Mouse (Mus musculus) left cerebral cortex, adult 11 months (tissue): ENCODE measurements around the gene Mapk12.
A peak's percentile ranks its signal among the peaks of the same experiment; 100 is the strongest.

ENCODE experiments used
- DNase-seq: peaks from one replicate; pipeline ENCODE4 v3.0.0; 2022; ENCODE audit warnings: low spot score

The Mapk12 gene

GRCm38 (mm10) chr15:89137378-89138045 is 3.0 kb downstream of the Mapk12 start:
- DNase-seq = no peak

GRCm38 (mm10) chr15:89136461-89137155 is 3.9 kb downstream of the Mapk12 start:
- DNase-seq = no peak

DNA sequence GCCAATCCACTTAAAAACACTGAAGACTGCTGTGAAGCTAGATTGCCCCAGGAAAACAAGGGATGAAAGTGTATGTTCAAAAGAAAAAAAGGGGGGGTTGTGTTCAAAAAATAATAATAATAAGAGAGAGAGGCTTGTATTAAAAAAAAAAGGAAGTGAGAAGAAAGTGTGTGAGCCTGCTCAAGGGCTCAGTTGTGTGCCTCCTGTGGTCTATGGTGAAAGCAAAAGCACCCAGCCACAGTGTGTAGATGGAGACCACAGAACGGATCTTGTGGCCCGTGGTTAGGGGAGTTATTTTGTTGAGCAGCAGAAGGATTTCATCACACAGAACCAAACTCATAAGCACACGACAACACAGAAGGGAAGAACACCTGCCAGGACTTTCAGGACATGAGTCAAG is 9.2 kb downstream of the Mapk12 start:
- no peak for DNase-seq

GRCm38 (mm10) chr15:89130245-89130644 is 10.3 kb downstream of the Mapk12 start:
- no peak for DNase-seq

- DNase-seq = peak; percentile 78
These were observed 11.8 kb downstream of the Mapk12 start, which contains the start of gene Hdac10 for GRCm38 (mm10) chr15:89128382-89129350. Gene Hdac10 (minus strand): TSS chr15:89128700.

- DNase-seq = no peak
These were observed 13.1 kb downstream of the Mapk12 start for GRCm38 (mm10) chr15:89127364-89127940.

GRCm38 (mm10) chr15:89126622-89127021 is 13.9 kb downstream of the Mapk12 start:
- no peak for DNase-seq

DNA sequence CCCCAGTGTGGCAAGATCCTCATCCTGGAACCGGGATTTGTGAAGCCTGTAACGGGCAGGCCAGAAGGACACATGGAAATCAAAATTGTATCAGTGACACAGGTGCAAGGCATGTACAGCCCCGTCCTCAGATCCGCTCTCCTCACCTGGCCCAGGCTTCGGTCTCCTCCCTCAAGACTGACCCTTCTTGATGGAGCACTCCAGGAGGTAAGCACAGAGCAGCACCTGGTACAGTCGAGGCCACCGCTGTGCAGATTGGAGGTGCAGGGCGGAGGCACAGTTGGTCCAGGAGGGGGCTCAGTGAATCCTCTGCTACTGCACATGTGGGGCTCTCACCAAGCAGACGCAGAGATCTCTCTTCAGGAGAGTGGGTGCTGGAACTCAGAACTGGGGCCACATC is 15.2 kb downstream of the Mapk12 start:
- no peak for DNase-seq

GRCm38 (mm10) chr15:89124312-89124711 is 16.2 kb downstream of the Mapk12 start:
- DNase-seq = no peak

DNA sequence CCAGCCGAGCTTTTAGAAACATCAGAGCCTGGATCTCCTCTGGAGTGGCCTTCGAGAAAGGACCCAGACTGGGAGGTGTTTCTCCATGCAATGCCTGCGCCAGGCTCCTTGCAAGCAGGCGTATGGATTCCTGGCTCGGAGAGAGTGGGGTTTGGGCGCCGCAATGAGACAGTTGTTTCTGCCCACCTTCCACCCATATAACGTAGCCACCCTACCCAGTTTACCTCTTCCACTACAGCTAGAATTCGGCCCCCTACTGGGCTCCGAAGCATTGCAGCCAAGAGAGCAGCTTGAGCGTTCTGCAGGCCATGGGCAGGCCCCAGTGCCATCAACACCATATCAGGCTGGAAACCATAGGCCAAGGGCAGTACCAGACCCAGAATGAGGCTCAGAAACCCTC is 16.9 kb downstream of the Mapk12 start:
- no peak for DNase-seq

DNA sequence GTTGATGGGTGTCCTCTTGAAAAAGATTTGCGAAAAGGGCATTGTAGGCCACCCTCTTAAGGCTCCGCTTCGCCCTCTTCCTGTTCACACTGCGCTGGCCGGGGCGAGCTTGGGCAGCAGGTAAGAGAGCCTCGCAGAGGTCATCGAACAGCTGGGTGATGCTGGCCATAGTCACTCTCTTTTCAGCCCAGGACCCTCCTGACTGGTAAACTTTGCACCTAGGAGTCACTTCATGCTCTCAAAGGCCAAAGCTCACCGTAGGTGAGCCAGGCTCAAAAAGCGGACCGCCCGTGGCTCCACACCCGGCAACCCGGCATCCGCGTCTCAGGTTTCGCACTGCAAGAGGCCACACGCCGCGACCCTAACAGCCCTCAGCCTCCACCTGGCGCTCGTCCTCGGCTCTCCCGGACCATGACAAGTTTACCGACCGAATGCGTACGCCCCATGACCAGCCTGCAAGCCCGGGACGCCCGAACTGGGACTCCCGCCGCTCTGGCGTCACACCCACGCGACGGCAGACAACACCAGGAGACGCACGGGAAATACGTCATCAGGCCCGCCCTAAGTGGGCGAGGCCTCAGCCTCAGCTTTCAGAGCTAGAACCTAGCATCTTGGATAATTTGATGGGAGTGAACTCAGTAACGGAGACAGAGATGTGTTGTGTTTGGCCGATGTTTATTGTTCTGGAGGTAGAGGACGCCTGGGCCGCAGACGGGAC is 17.7 kb downstream of the Mapk12 start, which contains the start of gene Tubgcp6:
Gene Tubgcp6 (minus strand): TSS at position 464 of the 718 bp plus-strand sequence.
- peak; percentile 93 for DNase-seq

DNA sequence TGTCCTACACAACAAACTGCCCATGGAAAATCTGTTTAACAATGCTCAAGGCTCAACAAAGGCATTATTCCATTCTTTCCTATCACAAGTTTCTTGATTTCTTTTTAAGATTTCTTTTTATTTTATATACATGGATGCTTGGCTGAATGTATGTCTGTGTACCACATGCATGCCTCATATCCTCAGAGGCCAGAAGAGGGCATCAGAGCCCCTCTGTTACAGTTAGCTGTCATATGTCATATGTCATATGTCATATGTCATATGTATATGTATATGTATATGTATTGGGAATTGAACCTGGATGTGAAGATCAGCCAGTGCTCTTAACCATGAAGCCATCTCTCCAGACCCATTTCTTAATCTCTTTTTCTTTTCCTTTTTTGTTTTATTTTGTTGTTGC is 22.5 kb downstream of the Mapk12 start:
- DNase-seq = no peak

GRCm38 (mm10) chr15:89110147-89110546 is 30.4 kb downstream of the Mapk12 start:
- DNase-seq = no peak

DNA sequence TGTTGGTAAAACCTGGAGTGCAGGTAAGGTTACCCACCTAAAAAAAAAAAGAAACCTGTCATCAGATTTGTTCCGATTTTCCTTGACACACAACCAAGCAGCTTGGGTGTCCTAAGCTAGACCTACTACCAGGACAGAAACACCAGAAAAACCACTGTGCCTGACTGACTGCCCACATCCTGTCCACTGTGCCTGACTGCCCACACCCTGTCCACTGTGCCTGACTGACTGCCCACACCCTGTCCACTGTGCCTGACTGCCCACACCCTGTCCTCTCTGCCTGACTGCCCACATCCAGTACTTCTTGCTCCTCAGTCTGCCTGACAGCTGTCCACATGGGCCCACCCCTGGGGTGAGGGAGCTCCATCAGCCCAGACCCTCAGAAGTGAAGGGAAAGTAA is 33.5 kb downstream of the Mapk12 start:
- no peak for DNase-seq

DNA sequence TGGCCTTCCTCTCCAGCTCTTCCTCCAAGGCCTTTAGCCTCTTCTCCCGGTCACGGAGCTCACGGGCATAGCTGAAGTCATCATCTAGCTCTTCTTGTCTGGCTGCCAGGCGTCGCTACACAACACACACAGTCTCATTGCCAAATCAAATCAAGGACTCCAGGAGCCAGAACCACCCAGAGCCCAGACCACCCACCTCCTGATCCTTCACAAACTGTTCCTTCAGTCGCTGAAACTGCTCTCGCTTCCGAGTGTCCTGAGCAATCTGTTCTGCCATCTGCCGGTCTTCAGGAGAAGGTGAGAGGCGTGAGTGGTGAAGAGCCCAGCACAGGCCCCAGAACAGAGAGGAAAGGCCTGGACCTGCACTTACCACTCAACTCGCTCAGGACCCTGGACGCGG is 34.4 kb downstream of the Mapk12 start:
- no peak for DNase-seq

DNA sequence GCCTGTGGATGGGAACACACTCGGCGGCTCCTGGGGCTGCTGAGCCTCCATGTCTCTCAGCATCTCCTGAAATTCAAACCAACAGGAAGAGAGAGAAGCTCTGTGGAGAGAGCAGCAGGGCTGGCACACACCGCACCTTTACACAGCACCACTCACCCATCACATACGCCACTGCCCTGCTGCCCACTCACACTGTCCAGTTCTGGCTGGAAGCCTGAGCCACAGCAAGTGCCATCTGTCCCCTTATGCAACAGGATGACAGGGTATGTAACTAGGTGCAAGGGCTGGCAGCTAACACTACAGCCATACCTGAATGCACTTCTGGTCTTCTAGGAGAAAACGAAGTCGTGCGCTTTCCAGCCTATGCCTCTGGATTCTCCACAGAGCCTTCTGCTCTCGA is 36.1 kb downstream of the Mapk12 start:
- no peak for DNase-seq

DNA sequence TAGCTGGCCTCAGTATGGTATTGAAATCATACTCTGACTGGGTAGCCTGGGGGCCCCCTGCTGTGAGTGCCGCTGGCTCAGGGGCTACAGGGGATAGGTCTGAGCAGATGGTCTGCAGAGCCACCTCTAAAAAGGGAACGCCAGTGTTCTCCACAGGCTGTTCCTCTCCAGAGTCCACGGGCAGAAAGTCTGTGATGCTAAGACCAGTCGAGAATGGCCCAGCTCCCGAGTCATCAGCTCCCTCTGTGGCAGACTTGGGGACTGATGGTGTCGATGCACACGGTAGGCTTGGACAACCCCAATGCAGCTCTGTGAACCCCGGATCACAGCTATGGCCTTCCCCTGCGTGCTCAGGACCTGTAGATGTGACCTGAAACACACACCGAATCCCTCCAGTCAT is 36.6 kb downstream of the Mapk12 start:
- DNase-seq = no peak

- DNase-seq = no peak
These were observed 37.9 kb downstream of the Mapk12 start for GRCm38 (mm10) chr15:89102646-89103045.

- DNase-seq = no peak
These were observed 39.7 kb downstream of the Mapk12 start for GRCm38 (mm10) chr15:89100823-89101222.

GRCm38 (mm10) chr15:89098616-89099015 is 41.9 kb downstream of the Mapk12 start:
- no peak for DNase-seq

DNA sequence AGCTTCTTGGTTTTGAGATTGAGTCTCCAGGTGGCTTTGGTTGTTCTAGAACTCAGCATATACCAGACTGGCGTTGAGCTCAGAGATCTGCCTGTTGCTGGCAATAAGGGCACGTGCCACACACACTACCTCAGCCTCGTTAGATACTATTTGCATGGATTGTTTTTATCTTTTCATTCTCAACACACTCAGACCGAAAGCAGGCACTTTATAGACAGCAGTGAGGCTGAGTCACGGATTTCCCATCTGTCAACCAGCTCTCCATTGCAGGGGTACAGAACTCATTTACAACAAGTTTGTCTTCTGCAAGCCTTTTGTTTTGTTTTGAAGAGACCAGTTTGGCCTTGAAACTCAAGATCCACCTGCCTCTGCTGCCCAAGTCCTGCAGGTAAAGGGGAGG is 43.1 kb downstream of the Mapk12 start:
- no peak for DNase-seq
